Mouse (Mus musculus) lung, adult 2 months (tissue): ENCODE data around the gene Gprin2.

Experiments
- CTCF ChIP-seq: fragments of 200-500 bp; IDR thresholded peaks from 2 replicates; pipeline ENCODE4 v1.5.1; 2011; ENCODE audit warnings: mild to moderate bottlenecking, low read length, control low read depth; ENCODE audit not compliant: insufficient read depth
- POLR2A ChIP-seq: fragments of 200-500 bp; IDR thresholded peaks from 2 replicates; pipeline ENCODE4 v1.6.1; 2011; ENCODE audit warnings: low read depth, mild to moderate bottlenecking, control low read depth, low read length, borderline replicate concordance; ENCODE audit errors: extremely low read depth

- no peak for TF ChIP-seq CTCF
- no peak for TF ChIP-seq POLR2A
These were observed 669 bp downstream of the Gprin2 start for GRCm38 (mm10) chr14:34200738-34201230.
